Mouse (Mus musculus): Measurements from ENCODE around the gene Ccdc96.

The Ccdc96 gene

GRCm38 (mm10) chr5:36484171-36484990 lies at the start of gene Ccdc96, which contains the start of gene Tada2b:
Ccdc96 (plus strand) TSS chr5:36484588.
Tada2b (minus strand) TSS chr5:36484285.
- DNase-seq (ENCODE audit: low read depth): peak; percentile 98

- no peak for DNase-seq (ENCODE audit: low read depth)
Observed at GRCm38 (mm10) chr5:36436858-36437257, 47.5 kb upstream of the Ccdc96 start.

GRCm38 (mm10) chr5:36440741-36441140 lies 43.6 kb upstream of the Ccdc96 start:
- no peak for DNase-seq (ENCODE audit: low read depth)

GRCm38 (mm10) chr5:36444611-36445010 lies 39.8 kb upstream of the Ccdc96 start:
- DNase-seq (ENCODE audit: low read depth): no peak

GRCm38 (mm10) chr5:36445028-36445427 lies 39.4 kb upstream of the Ccdc96 start:
- DNase-seq (ENCODE audit: low read depth): no peak

- DNase-seq (ENCODE audit: low read depth): no peak
Observed at GRCm38 (mm10) chr5:36446166-36446890, 38.1 kb upstream of the Ccdc96 start.

GRCm38 (mm10) chr5:36447872-36448271 lies 36.5 kb upstream of the Ccdc96 start:
- no peak for DNase-seq (ENCODE audit: low read depth)

GRCm38 (mm10) chr5:36449710-36450358 lies 34.6 kb upstream of the Ccdc96 start:
- DNase-seq (ENCODE audit: low read depth): no peak

- DNase-seq (ENCODE audit: low read depth): peak; percentile 25
Observed at GRCm38 (mm10) chr5:36451119-36451518, 33.3 kb upstream of the Ccdc96 start.

GRCm38 (mm10) chr5:36451872-36452389 lies 32.5 kb upstream of the Ccdc96 start:
- no peak for DNase-seq (ENCODE audit: low read depth)

- DNase-seq (ENCODE audit: low read depth): no peak
Observed at GRCm38 (mm10) chr5:36452821-36453220, 31.6 kb upstream of the Ccdc96 start.

- no peak for DNase-seq (ENCODE audit: low read depth)
Observed at GRCm38 (mm10) chr5:36457706-36458105, 26.7 kb upstream of the Ccdc96 start.

GRCm38 (mm10) chr5:36458926-36459325 lies 25.5 kb upstream of the Ccdc96 start:
- DNase-seq (ENCODE audit: low read depth): peak; percentile 62

GRCm38 (mm10) chr5:36460712-36461111 lies 23.7 kb upstream of the Ccdc96 start:
- DNase-seq (ENCODE audit: low read depth): no peak

- no peak for DNase-seq (ENCODE audit: low read depth)
Observed at GRCm38 (mm10) chr5:36461231-36461630, 23.2 kb upstream of the Ccdc96 start.

- DNase-seq (ENCODE audit: low read depth): peak; percentile 74
Observed at GRCm38 (mm10) chr5:36462810-36463209, 21.6 kb upstream of the Ccdc96 start.

- no peak for DNase-seq (ENCODE audit: low read depth)
Observed at GRCm38 (mm10) chr5:36463391-36463790, 21.0 kb upstream of the Ccdc96 start.

GRCm38 (mm10) chr5:36464709-36465661 lies 19.4 kb upstream of the Ccdc96 start, which contains the start of gene Grpel1:
Grpel1 (plus strand) TSS chr5:36464998.
- DNase-seq (ENCODE audit: low read depth): peak; percentile 100

GRCm38 (mm10) chr5:36465889-36466288 lies 18.5 kb upstream of the Ccdc96 start:
- peak; percentile 41 for DNase-seq (ENCODE audit: low read depth)

- DNase-seq (ENCODE audit: low read depth): no peak
Observed at GRCm38 (mm10) chr5:36471206-36471605, 13.2 kb upstream of the Ccdc96 start.
